Mouse (Mus musculus): ENCODE measurements around the gene Tbce.

Gene Tbce

GRCm38 (mm10) chr13:13965388-13965964 is 74.0 kb downstream of the Tbce start:
- no peak for DNase-seq

- no peak for DNase-seq
These were observed 78.4 kb downstream of the Tbce start for GRCm38 (mm10) chr13:13961046-13961445.

GRCm38 (mm10) chr13:13960211-13960610 is 79.2 kb downstream of the Tbce start:
- no peak for DNase-seq

GRCm38 (mm10) chr13:13956686-13957085 is 82.8 kb downstream of the Tbce start:
- DNase-seq = no peak

- DNase-seq = peak; percentile 49 to 66
These were observed 84.5 kb downstream of the Tbce start for GRCm38 (mm10) chr13:13954931-13955330.

- DNase-seq = peak; percentile 98 to 99
These were observed 85.3 kb downstream of the Tbce start, which contains the start of gene B3galnt2 for GRCm38 (mm10) chr13:13953874-13954832. TSS of gene B3galnt2 (plus strand) at chr13:13954469.

Measured in lung, adult 18-20 months (tissue).